Mouse (Mus musculus) retina, adult 2 months (tissue): Measurements from ENCODE around the gene Smim12.
A peak's percentile ranks its signal among the peaks of the same experiment; 100 is the strongest.

Experiments used
- DNase-seq: peaks from one replicate; pipeline ENCODE4 v3.0.0-alpha.2; 2012; ENCODE audit warnings: low read depth, low spot score

Gene Smim12

GRCm38 (mm10) chr4:127243552-127243951, at the start of gene Smim12:
TSS of gene Smim12 (plus strand) at chr4:127243784.
- peak; percentile 93 for DNase-seq

DNA sequence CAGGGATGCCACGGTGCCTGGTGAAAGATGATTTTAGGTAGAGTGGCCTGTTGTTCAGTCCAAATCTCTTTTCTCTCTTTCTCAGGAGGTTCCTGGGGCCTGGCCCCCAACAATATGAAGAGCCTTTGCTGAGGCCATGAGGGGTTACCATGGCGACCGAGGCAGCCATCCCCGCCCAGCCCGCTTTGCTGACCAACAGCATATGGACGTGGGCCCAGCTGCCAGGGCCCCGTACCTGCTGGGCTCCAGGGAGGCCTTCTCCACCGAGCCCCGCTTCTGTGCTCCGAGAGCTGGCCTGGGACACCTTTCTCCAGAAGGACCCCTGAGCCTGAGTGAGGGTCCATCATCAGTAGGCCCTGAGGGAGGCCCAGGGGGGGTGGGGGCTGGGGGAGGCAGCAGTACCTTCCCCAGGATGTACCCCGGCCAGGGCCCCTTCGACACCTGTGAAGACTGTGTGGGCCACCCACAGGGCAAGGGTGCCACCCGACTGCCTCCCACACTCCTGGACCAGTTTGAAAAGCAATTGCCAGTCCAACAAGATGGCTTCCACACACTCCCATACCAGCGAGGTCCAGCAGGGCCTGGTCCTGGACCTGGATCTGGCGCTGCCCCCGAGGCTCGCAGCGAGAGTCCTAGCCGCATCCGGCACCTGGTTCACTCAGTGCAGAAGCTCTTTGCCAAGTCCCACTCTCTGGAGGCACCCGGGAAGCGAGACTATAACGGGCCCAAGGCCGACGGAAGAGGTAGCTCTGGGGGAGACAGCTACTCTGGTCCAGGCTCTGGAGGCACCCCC, 48.9 kb upstream of the Smim12 start:
- DNase-seq, result no peak

DNA sequence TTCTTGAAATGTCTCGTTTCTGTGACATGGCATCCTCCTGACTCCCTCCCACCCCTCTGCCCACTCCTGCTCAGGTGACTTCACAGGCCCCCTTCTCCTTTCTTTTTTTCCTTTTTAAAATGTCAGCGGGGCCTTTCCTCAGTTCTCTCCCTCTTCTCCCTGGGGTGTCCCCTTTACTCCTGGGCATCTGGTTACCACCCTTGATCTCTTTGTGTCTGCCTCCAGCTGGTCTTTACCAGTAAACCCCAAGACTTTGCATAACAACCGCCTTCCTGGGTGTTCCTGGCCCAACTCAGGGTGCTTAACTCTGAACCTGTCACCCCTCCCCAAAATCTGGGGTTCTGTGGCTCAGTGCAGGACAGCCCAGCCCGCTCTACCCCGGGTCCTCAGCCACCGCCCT, 45.0 kb upstream of the Smim12 start:
- DNase-seq, result no peak

DNA sequence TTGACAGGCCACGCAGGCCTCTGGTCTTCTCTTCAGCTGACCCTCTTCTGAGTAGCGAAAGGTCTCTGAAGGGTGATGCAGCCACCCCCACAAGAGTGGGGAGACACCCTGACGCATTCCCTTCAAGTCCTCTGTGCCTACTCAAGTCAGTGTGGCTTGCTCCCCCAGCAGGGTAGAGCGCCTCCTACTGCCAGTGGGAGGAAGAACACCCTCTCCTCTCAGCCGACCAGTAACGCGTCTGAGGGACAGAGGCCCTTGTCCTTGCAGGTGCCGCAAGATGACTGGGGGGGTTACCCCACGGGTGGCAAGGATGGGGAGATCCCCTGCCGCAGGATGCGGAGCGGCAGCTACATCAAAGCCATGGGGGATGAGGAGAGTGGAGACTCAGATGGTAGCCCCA, 44.2 kb upstream of the Smim12 start:
- DNase-seq, result no peak

DNA sequence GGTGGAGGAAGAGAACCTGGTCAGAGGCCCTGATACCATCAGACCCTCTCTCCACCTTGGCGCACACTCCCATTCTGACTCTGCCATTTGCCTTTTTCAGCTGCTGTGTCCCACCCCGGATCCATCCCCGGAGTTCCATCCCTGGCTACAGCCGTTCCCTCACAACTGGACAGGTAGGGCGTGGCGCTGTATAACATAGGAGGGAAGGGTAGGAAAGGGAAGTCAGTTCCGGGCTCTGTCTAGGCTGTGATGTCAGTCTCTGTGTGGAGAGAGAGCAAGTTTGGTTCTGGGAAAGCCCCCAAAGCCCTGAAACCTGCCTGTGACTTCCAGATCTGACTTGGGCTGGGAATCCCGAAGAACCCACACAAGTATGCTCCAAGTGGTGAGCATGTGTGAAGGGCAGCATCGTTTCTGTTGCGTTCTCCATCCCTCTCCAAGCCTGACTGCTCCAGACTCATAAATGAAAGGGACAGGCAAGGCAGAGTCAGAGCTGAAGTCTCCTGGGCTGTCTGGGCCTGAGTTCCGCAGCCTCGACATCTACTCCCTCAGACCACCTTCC, 43.3 kb upstream of the Smim12 start:
- DNase-seq, result no peak

DNA sequence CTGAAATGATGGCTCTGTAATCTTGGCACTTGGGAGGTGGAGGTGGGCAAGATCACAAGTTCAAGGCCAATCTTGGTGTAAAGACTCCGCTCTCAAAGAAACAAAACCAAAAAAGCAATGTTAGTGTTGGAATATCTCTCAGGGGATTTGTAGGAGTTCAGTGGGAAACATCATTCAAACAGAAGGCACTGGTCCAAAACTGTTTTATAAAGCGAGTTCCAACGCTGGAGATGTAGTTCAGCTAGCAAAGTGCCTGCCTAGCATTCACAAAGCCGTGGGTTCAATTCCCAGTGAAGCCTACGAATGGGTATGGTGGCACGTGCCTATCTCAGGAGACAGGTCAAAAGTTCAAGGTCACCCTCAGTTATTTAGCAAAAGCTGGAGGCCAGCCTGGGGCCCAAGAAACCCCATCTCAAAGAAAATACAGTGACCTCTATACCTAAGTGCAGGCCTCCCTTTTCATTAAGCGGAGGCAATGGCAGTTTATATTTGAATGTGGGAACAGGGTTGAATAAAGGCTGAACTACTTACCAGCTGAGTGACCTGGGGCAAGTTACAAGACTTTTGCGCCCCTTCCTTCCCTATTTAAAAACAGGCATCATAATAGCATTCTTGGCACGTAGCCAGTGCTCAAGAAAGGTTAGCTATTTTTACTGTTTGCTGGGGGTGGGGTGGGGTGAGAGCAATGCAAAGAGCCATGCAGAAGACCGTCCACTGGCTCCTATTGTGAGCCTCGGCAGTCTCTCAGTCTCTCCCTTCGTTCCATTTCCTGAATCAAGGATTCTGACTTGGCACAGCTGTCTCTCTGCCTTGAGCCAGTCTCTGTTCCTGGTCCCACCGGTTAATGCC, 42.6 kb upstream of the Smim12 start:
- DNase-seq, result no peak

DNA sequence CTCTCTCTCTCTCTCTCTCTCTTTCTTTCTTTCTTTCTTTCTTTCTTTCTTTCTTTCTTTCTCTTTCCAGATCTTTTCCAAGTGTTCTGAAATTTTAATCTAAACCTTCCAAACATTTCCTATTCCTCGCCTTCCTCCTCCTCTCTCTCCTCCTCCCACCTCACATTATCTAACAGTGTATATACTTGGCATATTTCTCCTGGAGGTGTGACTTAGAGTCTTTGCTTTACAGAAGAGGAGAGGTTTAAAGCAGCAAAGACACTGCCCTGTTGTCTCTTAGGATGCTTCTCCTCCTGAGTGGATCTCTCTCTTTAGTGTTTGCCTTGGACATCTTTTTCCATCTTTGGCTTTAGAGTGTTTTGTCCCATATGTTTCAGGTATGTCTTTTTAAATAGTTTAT, 40.5 kb upstream of the Smim12 start:
- no peak for DNase-seq

DNA sequence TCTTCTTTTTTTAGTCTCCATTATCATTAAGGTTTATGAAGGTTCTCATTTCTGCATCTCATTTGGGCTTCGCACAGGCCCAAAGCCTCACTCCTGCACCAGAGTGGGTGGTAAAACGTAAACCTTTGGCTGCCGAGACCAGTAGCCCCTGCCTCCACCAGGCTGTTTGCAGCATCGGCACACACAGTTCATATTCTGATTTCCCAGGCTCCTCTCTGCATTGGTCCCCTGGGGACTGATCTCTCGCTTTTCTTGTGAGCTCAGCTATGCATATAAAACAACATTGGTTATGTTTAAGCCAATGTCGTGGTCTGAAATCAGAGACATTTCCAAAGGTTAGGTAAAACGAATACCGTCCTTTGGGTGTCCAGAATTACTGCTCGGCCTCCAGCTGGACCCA, 32.3 kb upstream of the Smim12 start:
- no peak for DNase-seq

GRCm38 (mm10) chr4:127214510-127214909, 29.1 kb upstream of the Smim12 start:
- no peak for DNase-seq

- no peak for DNase-seq
These were observed 28.5 kb upstream of the Smim12 start for GRCm38 (mm10) chr4:127215103-127215502.

DNA sequence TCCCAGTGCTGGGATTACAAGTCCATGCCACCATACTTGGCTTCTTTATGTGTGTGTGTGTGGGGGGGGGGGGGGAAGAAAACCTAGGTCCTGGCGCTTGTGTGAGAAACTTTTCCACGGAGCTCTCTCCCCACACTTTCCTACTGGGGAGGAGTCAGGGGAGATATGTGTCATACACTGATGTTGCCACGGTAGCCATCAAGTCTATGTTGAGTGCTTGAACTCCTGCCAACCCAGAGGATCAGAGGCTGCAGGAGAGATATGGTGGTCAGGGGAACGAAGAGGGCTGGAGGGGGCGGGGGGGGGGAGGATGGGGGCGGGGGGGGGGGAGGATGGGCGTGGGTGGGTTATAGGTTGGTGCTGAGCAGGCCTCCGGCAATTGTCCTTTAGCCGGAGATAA, 27.8 kb upstream of the Smim12 start:
- no peak for DNase-seq

DNA sequence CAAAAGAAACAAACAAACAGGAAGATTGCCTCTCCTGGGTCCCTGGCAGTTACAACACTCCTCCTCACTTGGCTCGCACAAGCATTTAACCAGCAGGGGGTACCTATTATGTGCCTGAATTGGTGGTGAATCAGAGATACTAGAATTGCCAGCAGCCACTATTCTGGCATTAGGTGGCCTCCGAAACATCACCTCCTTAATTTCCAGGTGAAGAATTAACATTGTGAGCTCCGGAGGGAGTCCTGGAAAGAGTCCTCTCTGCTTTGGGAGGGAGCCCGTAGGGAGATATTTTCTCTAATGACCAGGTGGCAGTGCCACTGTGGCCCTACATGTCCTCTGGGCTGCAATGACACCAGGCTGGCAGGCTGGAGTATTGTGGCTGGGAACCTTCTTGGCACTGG, 27.3 kb upstream of the Smim12 start:
- DNase-seq, result no peak

DNA sequence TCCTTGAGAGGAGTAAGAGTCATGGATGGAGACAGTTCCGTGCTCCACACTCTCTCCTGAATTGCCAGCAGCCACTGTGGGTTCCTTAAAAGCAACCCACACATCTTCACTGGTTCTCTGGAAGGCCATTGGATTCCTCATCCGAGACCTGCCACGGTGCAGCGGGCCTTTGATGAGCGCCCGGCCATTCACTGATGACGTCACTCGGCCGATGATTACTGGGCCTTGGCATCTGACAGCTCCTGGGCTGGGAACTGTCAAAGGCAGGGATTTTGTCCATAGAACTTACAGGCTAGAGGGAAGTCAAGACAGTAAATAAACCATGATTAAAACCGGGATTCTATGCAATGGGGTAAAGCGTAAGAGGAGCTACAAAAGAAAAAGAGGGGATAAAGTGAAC, 26.5 kb upstream of the Smim12 start:
- DNase-seq, result no peak

GRCm38 (mm10) chr4:127223291-127223690, 20.3 kb upstream of the Smim12 start:
- no peak for DNase-seq

DNA sequence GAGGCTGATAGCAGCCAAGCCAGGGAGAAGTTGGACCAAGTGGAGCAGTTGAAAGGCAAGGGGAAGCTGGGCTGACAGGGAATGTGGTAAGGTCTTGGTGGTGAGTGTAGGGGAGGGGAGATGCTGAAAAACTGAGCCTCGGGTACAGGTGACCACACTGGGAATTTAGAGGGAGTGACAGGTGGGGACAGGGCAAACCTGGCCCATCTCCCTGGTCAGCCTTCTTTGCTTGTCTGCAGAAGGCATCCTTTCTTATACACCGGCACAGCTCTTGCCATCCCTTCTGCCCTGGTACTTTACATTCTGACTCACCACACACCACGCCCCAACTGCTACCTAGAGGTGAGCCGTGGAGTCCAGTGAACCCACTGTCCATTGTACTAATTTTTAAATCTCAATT, 19.8 kb upstream of the Smim12 start:
- DNase-seq, result no peak

- DNase-seq, result no peak
These were observed 19.0 kb upstream of the Smim12 start for GRCm38 (mm10) chr4:127224444-127225100.

GRCm38 (mm10) chr4:127226067-127226466, 17.5 kb upstream of the Smim12 start:
- DNase-seq, result no peak

GRCm38 (mm10) chr4:127227051-127227673, 16.4 kb upstream of the Smim12 start:
- DNase-seq, result no peak

DNA sequence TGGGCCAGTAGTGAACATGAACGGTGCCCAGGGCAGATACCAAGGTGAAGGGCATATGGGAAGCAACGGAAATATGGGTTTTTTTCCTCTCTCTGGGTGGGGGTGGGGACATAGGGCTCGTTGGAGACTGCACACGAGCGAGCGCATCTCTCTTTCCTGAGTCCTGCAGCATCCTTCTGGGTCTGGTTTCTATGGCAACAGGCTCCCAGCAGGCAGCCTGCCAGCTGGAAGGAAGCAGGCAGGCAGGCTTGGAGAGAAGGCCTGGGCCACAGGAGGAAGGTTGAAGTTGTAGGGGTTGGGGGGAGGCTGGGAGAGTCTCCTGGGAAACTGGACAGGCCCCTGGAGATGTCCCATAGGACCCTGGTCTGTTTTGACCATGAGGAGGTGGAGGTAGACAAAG, 11.6 kb upstream of the Smim12 start:
- DNase-seq, result peak; percentile 16

- no peak for DNase-seq
These were observed 11.0 kb upstream of the Smim12 start for GRCm38 (mm10) chr4:127232551-127232950.

DNA sequence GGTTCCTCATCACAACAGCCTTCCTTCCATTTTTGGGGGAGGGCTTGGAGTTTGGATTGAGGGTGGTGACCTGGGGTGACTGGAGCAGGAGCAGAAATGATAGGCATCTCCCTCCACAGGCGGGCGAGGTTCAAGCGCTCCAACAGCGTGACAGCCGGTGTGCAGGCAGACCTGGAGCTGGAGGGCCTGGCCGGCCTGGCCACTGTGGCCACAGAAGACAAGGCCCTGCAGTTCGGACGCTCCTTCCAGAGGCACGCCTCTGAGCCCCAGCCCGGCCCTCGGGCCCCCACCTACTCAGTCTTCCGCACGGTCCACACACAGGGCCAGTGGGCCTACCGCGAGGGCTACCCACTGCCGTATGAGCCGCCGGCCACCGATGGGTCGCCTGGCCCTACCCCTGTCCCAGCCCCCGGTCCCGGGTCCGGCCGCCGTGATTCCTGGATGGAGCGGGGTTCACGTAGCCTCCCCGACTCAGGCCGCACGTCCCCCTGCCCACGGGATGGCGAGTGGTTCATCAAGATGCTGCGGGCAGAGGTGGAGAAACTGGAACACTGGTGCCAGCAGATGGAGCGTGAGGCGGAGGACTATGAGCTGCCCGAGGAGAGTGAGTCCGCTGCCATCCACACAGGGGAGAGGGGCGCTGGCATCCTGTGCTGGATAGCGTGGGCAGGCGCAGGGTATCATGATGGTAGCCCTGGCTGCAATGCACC, 10.0 kb upstream of the Smim12 start:
- DNase-seq, result no peak
